Mouse (Mus musculus) spleen, adult 2 months (tissue): ENCODE results near the gene Dhx16. TPM values are rescaled to one million over a fixed set of nuclear protein-coding genes. Genes with fewer than 3 reads are reported as not detected.

Experiments
- DNase-seq, 2 experiments: peaks; one replicate each; pipeline versions ENCODE4 v3.0.0 to v3.0.0-alpha.2; 2012 to 2021; ENCODE audit warnings: low spot score in 2 of 2, low read depth in 1 of 2
- H3K27ac ChIP-seq: fragments of 200-500 bp; 2 replicates; pipeline ENCODE4 v1.5.1; 2012; ENCODE audit warnings: low read length, inconsistent platforms; ENCODE audit not compliant: insufficient read depth
- H3K27me3 ChIP-seq: fragments of 200-500 bp; 2 replicates; pipeline ENCODE4 v1.6.1; 2012; ENCODE audit warnings: mild to moderate bottlenecking, moderate library complexity, low read length, inconsistent platforms; ENCODE audit not compliant: control insufficient read depth, insufficient read depth
- H3K36me3 ChIP-seq: fragments of 200-500 bp; 2 replicates; pipeline ENCODE4 v1.6.1; 2012; ENCODE audit warnings: mild to moderate bottlenecking, low read length, inconsistent platforms; ENCODE audit not compliant: control insufficient read depth, insufficient read depth
- H3K4me1 ChIP-seq: fragments of 200-500 bp; 2 replicates; pipeline ENCODE4 v1.6.1; 2011; ENCODE audit warnings: inconsistent platforms; ENCODE audit not compliant: control insufficient read depth, insufficient read depth, insufficient read length
- H3K4me3 ChIP-seq: fragments of 200-500 bp; 2 replicates; pipeline ENCODE4 v1.5.1; 2011; ENCODE audit warnings: mild to moderate bottlenecking, inconsistent platforms; ENCODE audit not compliant: insufficient read depth, insufficient read length; ENCODE audit errors: extremely low read depth
- CTCF ChIP-seq: fragments of 200-500 bp; IDR thresholded peaks from 2 replicates; pipeline ENCODE4 v1.5.1; 2011; ENCODE audit warnings: mild to moderate bottlenecking, inconsistent platforms; ENCODE audit not compliant: insufficient read depth, insufficient read length, insufficient replicate concordance; ENCODE audit errors: extremely low read depth
- POLR2A ChIP-seq: fragments of 200-500 bp; IDR thresholded peaks from 2 replicates; pipeline ENCODE4 v1.6.1; 2011; ENCODE audit warnings: low read depth, low read length, inconsistent platforms
- WGBS: fragments of 180-500 bp; shearing (Covaris S2); methylation state at CpG from one replicate; pipeline ENCODE4 v1.1.7; 2018; 5-methylcytosine and 5-hydroxymethylcytosine counted together
- polyA plus RNA-seq: library from polyadenylated mRNA; depleted of rRNA; stranded (reverse); fragments of >200 nt; gene quantifications from 2 replicates; pipeline ENCODE4 v1.2.3, GENCODE M21; 2012

Dhx16 gene
- polyA plus RNA-seq, 1 experiment: 79.1 TPM

GRCm38 (mm10) chr17:35897644-35898573 is 18.3 kb downstream of the Dhx16 start:
- no peaks in the 10 kb centered on the region for H3K27me3 ChIP-seq
- H3K36me3 ChIP-seq: peaks cover under 1% of the 10 kb centered on the region; the same call in 1 of the 2 replicates
- no peaks in the 10 kb centered on the region; the same call in 1 of the 2 replicates for H3K4me1 ChIP-seq
- H3K27ac ChIP-seq: no peak overlapping the region; the same call in 1 of the 2 replicates
- no peak for TF ChIP-seq POLR2A
- no peak for TF ChIP-seq CTCF
- no peak overlapping the region for H3K4me3 ChIP-seq
- WGBS: 32% methylated on average over 23 of the region's 23 CpGs
- DNase-seq: no peak

GRCm38 (mm10) chr17:35900636-35901035 is 21.0 kb downstream of the Dhx16 start:
- WGBS: 45% methylated on average over 3 of the region's 3 CpGs
- no peak overlapping the region for H3K4me3 ChIP-seq

GRCm38 (mm10) chr17:35903343-35903991 is 23.8 kb downstream of the Dhx16 start:
- no peak for DNase-seq
- H3K27ac ChIP-seq: peak overlapping the region; percentile 26; the same call in 1 of the 2 replicates
- H3K36me3 ChIP-seq: no peaks in the 10 kb centered on the region

More at GRCm38 (mm10) chr17:35900636-35901035, 21.0 kb downstream of the Dhx16 start:
- TF ChIP-seq CTCF (no peak), POLR2A (no peak)
- Histone ChIP-seq H3K27me3 (no peaks in the 10 kb centered on the region), H3K36me3 (no peaks in the 10 kb centered on the region), H3K4me1 (no peaks in the 10 kb centered on the region; the same call in 1 of the 2 replicates), H3K27ac (no peak overlapping the region)
- DNase-seq: no peak

GRCm38 (mm10) chr17:35903992-35904355 is 24.4 kb downstream of the Dhx16 start:
- TF ChIP-seq CTCF: no peak
- no peak for TF ChIP-seq POLR2A
- Histone ChIP-seq H3K27me3 (no peaks in the 10 kb centered on the region), H3K27ac (peak overlapping the region; percentile 26; the same call in 1 of the 2 replicates), H3K36me3 (no peaks in the 10 kb centered on the region), H3K4me1 (no peaks in the 10 kb centered on the region; the same call in 1 of the 2 replicates), H3K4me3 (no peak overlapping the region)
- WGBS: 22% methylated on average over 4 of the region's 4 CpGs
- no peak for DNase-seq

More at GRCm38 (mm10) chr17:35903343-35903991, 23.8 kb downstream of the Dhx16 start:
- Histone ChIP-seq H3K4me3 (no peak overlapping the region), H3K4me1 (no peaks in the 10 kb centered on the region; the same call in 1 of the 2 replicates), H3K27me3 (no peaks in the 10 kb centered on the region)
- TF ChIP-seq POLR2A (no peak), CTCF (no peak)
- WGBS: 61% methylated on average over 9 of the region's 9 CpGs

- Histone ChIP-seq H3K4me3 (no peak overlapping the region), H3K27ac (no peak overlapping the region), H3K27me3 (no peaks in the 10 kb centered on the region), H3K36me3 (no peaks in the 10 kb centered on the region), H3K4me1 (peaks cover 4% of the 10 kb centered on the region; the same call in 1 of the 2 replicates)
- DNase-seq: no peak
- WGBS: 97% methylated on average over 1 of the region's 1 CpGs
- TF ChIP-seq CTCF: no peak
- TF ChIP-seq POLR2A: no peak
Observed at GRCm38 (mm10) chr17:35905587-35905986, 26.0 kb downstream of the Dhx16 start.

GRCm38 (mm10) chr17:35907609-35908008 is 28.0 kb downstream of the Dhx16 start:
- no peak for TF ChIP-seq CTCF
- no peak for TF ChIP-seq POLR2A
- H3K27ac ChIP-seq: no peak overlapping the region
- H3K4me3 ChIP-seq: no peak overlapping the region
- no peaks in the 10 kb centered on the region for H3K27me3 ChIP-seq
- no peak for DNase-seq
- H3K4me1 ChIP-seq: peaks cover 5% of the 10 kb centered on the region; the same call in 1 of the 2 replicates
- WGBS: 32% methylated on average over 2 of the region's 2 CpGs
- H3K36me3 ChIP-seq: peaks cover 4% of the 10 kb centered on the region
